Mouse (Mus musculus): ENCODE measurements around the gene Foxn1.

Gene Foxn1

DNA sequence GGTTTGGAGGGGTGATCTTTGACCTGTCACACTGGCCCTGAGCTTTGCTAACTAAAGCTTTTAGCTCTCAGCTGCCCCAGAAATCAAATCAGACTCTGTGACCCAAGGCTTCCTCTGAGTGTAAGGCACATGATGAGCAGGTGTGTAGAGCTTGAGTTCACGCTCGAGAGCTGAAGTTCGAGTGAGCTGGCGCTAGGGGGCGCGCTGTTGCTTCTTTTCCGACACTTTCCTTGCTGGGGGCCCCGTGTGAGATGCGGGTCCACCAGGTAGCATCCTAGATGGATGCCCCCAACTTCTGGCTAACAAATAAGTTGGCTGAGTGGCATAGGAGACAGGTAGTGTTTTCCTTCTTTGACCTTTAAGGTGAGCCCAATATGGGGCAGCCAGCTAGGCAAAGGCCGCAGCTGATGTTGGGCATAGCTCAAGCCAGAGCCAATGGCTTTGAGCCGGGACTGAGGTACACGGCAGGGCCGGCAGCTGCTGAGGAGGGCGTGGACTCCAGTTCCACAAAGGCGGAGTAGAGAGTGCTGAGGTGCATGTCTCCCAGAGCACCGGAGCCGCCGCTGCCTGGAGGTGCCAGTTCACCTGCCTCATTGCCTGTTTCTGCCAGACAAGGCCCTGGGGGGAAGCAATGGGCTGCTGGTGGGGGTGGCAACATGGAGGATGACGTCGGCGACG, 27.9 kb downstream of the Foxn1 start:
- no peak for DNase-seq (ENCODE audit: low read depth, low spot score)

DNA sequence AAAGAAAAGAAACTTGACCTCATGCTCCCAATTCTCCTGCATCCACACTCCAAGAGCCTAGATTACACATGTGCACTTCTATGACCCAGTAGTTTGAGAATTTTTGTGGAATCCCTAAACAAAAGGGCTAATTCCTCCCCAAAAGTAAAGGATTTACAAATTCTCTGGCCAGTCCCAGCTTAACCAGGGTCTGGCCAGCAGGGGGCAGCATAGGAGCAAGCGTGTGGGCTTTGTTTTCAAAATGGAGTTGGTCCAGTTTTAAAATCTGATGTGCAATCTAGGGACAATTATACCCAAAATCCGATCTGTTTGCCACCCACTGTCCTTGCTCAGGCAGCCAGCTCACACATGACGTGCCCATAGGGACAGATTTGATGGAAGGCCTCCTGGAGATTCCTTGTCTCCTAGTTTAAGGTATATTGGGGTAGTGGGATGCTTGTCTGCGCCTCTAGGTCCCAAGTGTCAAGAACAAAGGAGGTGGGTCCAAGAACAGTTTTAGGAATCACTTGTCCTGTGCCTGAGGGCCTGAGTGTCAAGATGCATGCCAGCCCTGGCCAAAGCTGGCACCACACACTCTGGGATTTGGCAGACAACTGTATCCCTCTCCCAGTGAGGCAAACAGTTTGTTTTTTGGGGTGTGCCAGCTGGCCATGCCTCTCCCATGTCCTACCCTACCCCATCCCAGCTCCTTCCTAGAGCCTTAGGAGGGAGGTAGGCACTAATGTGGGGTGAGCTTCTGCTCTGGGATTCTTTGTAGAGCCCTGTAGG, 30.7 kb downstream of the Foxn1 start:
- peak; percentile 78 for DNase-seq (ENCODE audit: low read depth, low spot score)

GRCm38 (mm10) chr11:78354905-78355304, 31.5 kb downstream of the Foxn1 start:
- DNase-seq (ENCODE audit: low read depth, low spot score) = no peak

GRCm38 (mm10) chr11:78353081-78353480, 33.3 kb downstream of the Foxn1 start:
- DNase-seq (ENCODE audit: low read depth, low spot score) = no peak

DNA sequence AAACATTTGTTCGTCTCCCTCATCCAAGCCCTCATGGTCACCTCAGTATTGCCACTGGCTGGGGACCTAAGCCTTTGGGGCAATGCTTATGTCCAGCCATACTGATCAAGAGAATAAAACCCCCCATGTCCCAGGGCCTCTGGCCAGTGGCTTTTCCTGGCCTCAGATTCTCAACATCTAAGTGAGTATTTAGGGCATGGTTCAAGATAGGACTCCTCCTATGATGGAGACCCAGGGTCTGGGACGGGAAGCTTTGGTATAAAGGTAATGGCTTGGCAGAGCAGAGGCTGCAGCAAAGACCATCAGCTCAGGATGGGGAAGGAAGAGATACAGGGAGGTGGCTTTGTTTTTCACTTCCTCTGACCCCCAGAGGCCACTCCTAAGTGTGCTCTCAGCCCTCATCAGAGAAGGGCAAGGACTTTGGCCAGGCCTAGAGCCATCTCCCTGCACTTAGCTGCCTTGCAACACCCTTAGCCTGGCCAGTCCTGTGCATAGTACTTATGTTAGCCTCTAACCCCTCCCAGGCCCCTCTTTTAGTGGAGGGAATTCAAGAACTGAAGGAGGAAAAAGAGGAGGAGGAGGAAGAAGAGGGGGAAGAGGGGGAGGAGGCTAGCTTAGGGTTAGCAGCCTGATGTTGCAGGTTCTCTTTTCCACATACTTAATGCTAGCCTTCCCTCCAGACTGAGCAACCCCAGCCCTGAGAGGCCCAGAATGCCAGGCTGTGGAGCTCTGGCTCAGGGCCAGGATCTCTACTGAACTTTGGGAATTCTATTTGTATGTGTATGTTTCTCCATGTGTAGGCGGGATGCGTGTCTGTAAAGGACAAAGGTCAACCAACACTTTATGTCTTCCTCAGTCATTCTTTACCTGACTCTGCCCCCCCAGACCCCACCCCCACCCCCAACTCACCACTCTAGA, 36.7 kb downstream of the Foxn1 start:
- DNase-seq (ENCODE audit: low read depth, low spot score) = no peak

GRCm38 (mm10) chr11:78348474-78348873, 37.9 kb downstream of the Foxn1 start:
- no peak for DNase-seq (ENCODE audit: low read depth, low spot score)

DNA sequence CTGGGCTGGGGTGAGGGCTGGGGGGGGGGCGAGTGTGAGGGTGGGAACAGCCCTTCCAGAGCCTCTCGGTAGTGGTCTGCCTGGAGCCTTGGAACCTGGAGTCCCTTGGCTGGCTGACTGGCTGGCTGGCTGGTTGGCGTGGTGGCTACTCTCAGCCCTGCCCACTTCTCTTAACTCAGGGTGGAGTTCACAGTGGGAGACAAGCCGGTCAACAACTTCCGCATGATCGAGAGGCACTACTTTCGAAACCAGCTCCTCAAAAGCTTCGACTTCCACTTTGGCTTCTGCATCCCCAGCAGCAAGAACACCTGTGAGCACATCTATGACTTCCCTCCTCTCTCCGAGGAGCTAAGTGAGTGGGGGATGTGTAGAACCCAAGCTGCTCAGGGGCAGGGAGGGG, 38.5 kb downstream of the Foxn1 start:
- no peak for DNase-seq (ENCODE audit: low read depth, low spot score)

- DNase-seq (ENCODE audit: low read depth, low spot score) = peak; percentile 79
Measured at GRCm38 (mm10) chr11:78347070-78347754, 39.1 kb downstream of the Foxn1 start.

DNA sequence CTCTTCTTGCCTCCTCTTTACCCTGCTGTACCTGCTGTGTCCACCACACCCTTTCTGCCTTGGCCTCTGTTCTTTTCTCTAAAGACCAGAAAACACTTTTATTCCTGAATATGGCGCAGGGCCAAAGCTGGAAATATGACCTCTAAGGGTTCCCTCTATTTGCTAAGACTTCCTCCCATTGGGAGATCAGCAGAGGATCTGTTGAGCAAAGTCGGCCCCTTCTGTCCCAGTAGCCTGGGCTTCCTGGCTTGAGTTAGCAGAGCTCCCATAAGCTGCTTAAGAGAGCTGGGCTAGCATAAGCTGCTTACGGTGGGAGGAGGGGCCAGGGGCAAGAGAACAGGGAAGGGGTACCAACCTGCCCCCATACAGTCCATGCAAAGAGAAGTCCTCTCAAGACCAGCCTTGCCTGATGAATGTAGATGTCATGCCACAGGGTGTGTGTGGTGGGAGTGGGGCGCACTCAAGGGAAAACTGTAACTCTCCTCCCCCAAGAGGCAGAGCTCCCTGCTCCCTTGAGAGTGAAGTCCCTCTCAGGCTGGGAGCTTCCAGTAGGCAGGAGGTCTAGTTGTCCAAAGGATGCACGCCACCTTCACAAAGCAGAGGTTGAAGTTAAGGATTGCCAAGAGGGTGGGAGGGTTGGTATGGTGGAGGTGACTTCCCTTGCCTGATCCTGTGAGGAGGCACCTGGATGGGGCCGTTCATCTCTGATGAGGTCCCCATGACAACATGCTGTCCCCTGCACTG, 39.9 kb downstream of the Foxn1 start:
- no peak for DNase-seq (ENCODE audit: low read depth, low spot score)

GRCm38 (mm10) chr11:78345801-78346200, 40.6 kb downstream of the Foxn1 start:
- DNase-seq (ENCODE audit: low read depth, low spot score) = no peak

DNA sequence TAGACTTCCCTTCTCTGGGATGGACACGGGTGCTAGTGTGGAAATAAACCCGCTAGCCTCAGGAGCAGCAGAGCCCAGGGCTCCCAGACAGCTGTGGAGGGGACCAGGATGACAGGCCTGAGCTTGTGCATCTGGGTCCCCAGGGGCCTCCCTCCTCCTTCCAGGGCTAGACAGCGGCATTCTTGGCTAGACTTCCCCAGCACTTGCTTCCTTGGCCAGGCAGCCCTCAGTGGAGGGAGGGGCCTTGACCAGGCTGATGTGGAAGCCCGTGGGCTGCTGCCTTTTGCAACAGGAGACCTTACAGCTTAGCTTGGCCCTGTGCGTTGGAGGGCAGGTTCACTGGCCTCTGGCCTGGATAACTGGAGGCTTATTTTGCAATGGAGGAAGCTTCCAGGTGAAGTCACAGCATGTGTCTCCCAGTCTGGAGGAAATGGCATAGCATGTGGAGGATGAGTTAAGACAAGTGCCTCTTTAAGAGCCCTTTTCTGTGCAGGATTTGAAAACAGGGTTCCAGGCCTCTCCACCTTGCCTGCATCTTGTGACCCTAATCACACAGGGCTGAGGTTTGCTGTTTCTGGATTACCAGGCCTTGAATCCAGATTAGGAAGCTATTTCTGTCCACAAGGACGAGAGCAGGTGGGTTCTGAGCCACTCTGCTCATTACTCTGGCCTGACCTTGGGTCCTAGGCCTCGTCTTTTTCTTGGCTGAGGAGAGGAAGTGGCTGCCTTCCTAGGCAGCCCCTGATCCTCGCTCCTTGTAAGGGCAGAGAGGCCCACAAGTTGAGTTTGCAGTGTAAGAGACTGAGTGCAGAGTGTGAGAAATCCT, 41.3 kb downstream of the Foxn1 start:
- DNase-seq (ENCODE audit: low read depth, low spot score) = no peak

- DNase-seq (ENCODE audit: low read depth, low spot score) = no peak
Measured at GRCm38 (mm10) chr11:78344328-78344889, 41.9 kb downstream of the Foxn1 start.

GRCm38 (mm10) chr11:78343381-78344327, 42.7 kb downstream of the Foxn1 start, which contains the start of gene Unc119:
Gene Unc119 (plus strand): TSS chr11:78343482.
- peak; percentile 69 for DNase-seq (ENCODE audit: low read depth, low spot score)

DNA sequence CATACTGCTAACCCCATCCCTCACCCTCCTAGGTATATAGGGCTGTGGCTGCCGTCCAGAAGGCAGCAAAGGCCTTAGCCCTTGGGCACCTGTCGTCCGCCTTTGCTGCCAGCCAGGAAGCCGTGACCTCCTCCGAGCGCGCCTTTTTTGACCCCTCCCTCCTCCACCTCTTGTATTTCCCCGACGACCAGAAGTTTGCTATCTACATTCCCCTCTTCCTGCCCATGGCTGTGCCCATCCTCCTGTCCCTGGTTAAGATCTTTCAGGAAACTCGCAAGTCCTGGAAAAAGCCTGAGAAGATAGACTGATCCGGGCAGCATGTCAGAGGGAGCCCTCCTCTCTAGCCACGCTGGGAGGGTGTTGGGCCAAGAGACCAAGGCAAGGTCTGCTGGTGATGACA, 44.7 kb downstream of the Foxn1 start:
- no peak for DNase-seq (ENCODE audit: low read depth, low spot score)

GRCm38 (mm10) chr11:78337040-78337439, 49.3 kb downstream of the Foxn1 start:
- no peak for DNase-seq (ENCODE audit: low read depth, low spot score)

- DNase-seq (ENCODE audit: low read depth, low spot score) = no peak
Measured at GRCm38 (mm10) chr11:78333992-78334391, 52.4 kb downstream of the Foxn1 start.

GRCm38 (mm10) chr11:78332676-78333075, 53.7 kb downstream of the Foxn1 start:
- no peak for DNase-seq (ENCODE audit: low read depth, low spot score)

GRCm38 (mm10) chr11:78328512-78329056, 57.8 kb downstream of the Foxn1 start:
- no peak for DNase-seq (ENCODE audit: low read depth, low spot score)
